Mouse (Mus musculus) ES-E14 (cell line): ENCODE measurements at regions not wholly inside any gene's neighbourhood (a gene's known extent, or its start where the extent isn't known, plus 50 kb on each side); places are given as distances from the start of the nearest gene placed in this dataset.

Source experiments
- DNase-seq: peaks from one replicate; pipeline ENCODE4 v3.0.0-alpha.2; 2013; ENCODE audit warnings: low read depth, low spot score
- H3K27ac ChIP-seq: 2 replicates; pipeline ENCODE4 v1.5.1; 2012; ENCODE audit warnings: low read depth, mild to moderate bottlenecking, low read length, moderate library complexity, mixed read lengths; ENCODE audit not compliant: poor library complexity, insufficient read depth, severe bottlenecking
- H3K36me3 ChIP-seq: 2 replicates; pipeline ENCODE4 v1.6.1; 2012; ENCODE audit warnings: mild to moderate bottlenecking, low read length, moderate library complexity, mixed read lengths; ENCODE audit not compliant: control insufficient read depth, poor library complexity, insufficient read depth, severe bottlenecking
- H3K4me1 ChIP-seq, 2 experiments: fragments of 150-350 bp in 1 of 2; sonication (generic) in 1 of 2; 2 replicates each; pipeline ENCODE4 v1.6.1; 2012; ENCODE audit warnings: low read length in 2 of 2, mild to moderate bottlenecking in 1 of 2, mixed read lengths in 1 of 2; ENCODE audit not compliant: control insufficient read depth in 2 of 2, insufficient read depth in 2 of 2, poor library complexity in 1 of 2
- H3K4me3 ChIP-seq, 2 experiments: fragments of 150-350 bp in 1 of 2; sonication (generic) in 1 of 2; 2 replicates each; pipeline ENCODE4 v1.5.1; 2012; ENCODE audit warnings: low read length in 2 of 2, low read depth in 1 of 2, mild to moderate bottlenecking in 1 of 2, mixed read lengths in 1 of 2; ENCODE audit not compliant: insufficient read depth in 1 of 2, poor library complexity in 1 of 2, severe bottlenecking in 1 of 2
- H3K9ac ChIP-seq: 2 replicates; pipeline ENCODE4 v1.6.1; 2012; ENCODE audit warnings: low read depth, mild to moderate bottlenecking, low read length, mixed read lengths; ENCODE audit not compliant: poor library complexity, insufficient read depth, severe bottlenecking
- H3K9me3 ChIP-seq: fragments of 150-350 bp; sonication (generic); 2 replicates; pipeline ENCODE4 v1.6.1; 2012; ENCODE audit warnings: low read depth, mild to moderate bottlenecking, low read length; ENCODE audit not compliant: control insufficient read depth, insufficient read depth
- CHD2 ChIP-seq: IDR thresholded peaks from 2 replicates; pipeline ENCODE4 v1.6.1; 2014; ENCODE audit warnings: mild to moderate bottlenecking, low read depth, low read length, inconsistent platforms
- HCFC1 ChIP-seq: IDR thresholded peaks from 2 replicates; pipeline ENCODE4 v1.6.1; 2012; ENCODE audit warnings: low read length, inconsistent platforms, borderline replicate concordance; ENCODE audit not compliant: insufficient read depth
- MAFK ChIP-seq: IDR thresholded peaks from 2 replicates; pipeline ENCODE4 v1.6.1; 2014; ENCODE audit warnings: mild to moderate bottlenecking, low read depth, low read length, inconsistent platforms; ENCODE audit not compliant: insufficient read depth
- ZC3H11A ChIP-seq: IDR thresholded peaks from 2 replicates; pipeline ENCODE4 v1.6.1; 2012; ENCODE audit warnings: low read depth, mild to moderate bottlenecking, inconsistent platforms, low read length, borderline replicate concordance
- ZNF384 ChIP-seq: IDR thresholded peaks from 2 replicates; pipeline ENCODE4 v1.6.1; 2012; ENCODE audit warnings: low read depth, low read length, inconsistent platforms
- in situ Hi-C, 2 experiments: fragments of 600-800 bp; cut with MboI; formaldehyde crosslinking; loops; one replicate each; pipeline ENCODE4 v1.15.1; 2025; ENCODE audit warnings: low sequenced_read_pairs in 2 of 2, inconsistent platforms in 1 of 2; ENCODE audit not compliant: unreplicated experiment in 2 of 2

GRCm38 (mm10) chr10:111767011-111767720, 205.3 kb upstream of the Krr1 start:
- TF ChIP-seq CHD2, result no peak
- TF ChIP-seq HCFC1, result no peak
- no peak for TF ChIP-seq MAFK
- no peak for TF ChIP-seq ZNF384
- Histone ChIP-seq H3K4me1 (no peaks in the 10 kb centered on the region), H3K9me3 (no peaks in the 10 kb centered on the region), H3K4me3 (no peak overlapping the region), H3K36me3 (no peaks in the 10 kb centered on the region), H3K27ac (no peak overlapping the region), H3K9ac (no peak overlapping the region)
- no peak for DNase-seq
- in situ Hi-C loops, result no loop called here

- no peaks in the 10 kb centered on the region for H3K4me1 ChIP-seq
- no peak overlapping the region for H3K4me3 ChIP-seq
- no peak for DNase-seq
- no peak overlapping the region for H3K27ac ChIP-seq
- no peak for TF ChIP-seq ZC3H11A
- H3K9me3 ChIP-seq, result no peaks in the 10 kb centered on the region
- H3K9ac ChIP-seq, result no peak overlapping the region
- no peaks in the 10 kb centered on the region for H3K36me3 ChIP-seq
- in situ Hi-C loops, result no loop called here
These were observed 204.5 kb upstream of the Krr1 start for GRCm38 (mm10) chr10:111767813-111768455.

GRCm38 (mm10) chr10:111769486-111770002, 202.9 kb upstream of the Krr1 start:
- TF ChIP-seq ZNF384, result no peak
- TF ChIP-seq ZC3H11A, result no peak
- no peak for TF ChIP-seq HCFC1
- no peak overlapping the region for H3K27ac ChIP-seq
- in situ Hi-C loops, result no loop called here
- no peak overlapping the region for H3K4me3 ChIP-seq
- H3K4me1 ChIP-seq, result no peaks in the 10 kb centered on the region
- no peak overlapping the region for H3K9ac ChIP-seq
- H3K36me3 ChIP-seq, result no peaks in the 10 kb centered on the region
- no peak for DNase-seq
- no peaks in the 10 kb centered on the region for H3K9me3 ChIP-seq

- Histone ChIP-seq H3K9me3 (no peaks in the 10 kb centered on the region), H3K27ac (no peak overlapping the region), H3K36me3 (no peaks in the 10 kb centered on the region), H3K4me1 (no peaks in the 10 kb centered on the region), H3K9ac (no peak overlapping the region), H3K4me3 (no peak overlapping the region)
- TF ChIP-seq ZNF384, result no peak
- no peak for TF ChIP-seq ZC3H11A
- TF ChIP-seq MAFK, result no peak
- TF ChIP-seq HCFC1, result no peak
- no peak for TF ChIP-seq CHD2
- in situ Hi-C loops, result no loop called here
- no peak for DNase-seq
These were observed 202.4 kb upstream of the Krr1 start for GRCm38 (mm10) chr10:111770027-111770426.

- Histone ChIP-seq H3K36me3 (no peaks in the 10 kb centered on the region), H3K9ac (no peak overlapping the region), H3K27ac (no peak overlapping the region), H3K4me3 (no peak overlapping the region), H3K4me1 (no peaks in the 10 kb centered on the region), H3K9me3 (no peaks in the 10 kb centered on the region)
- no peak for TF ChIP-seq MAFK
- TF ChIP-seq CHD2, result no peak
- no peak for TF ChIP-seq ZNF384
- no peak for TF ChIP-seq ZC3H11A
- TF ChIP-seq HCFC1, result no peak
- DNase-seq, result no peak
- in situ Hi-C loops, result no loop called here
These were observed 201.5 kb upstream of the Krr1 start for GRCm38 (mm10) chr10:111771010-111771409.
